Comparison of ENCODE assay signal across 21 mouse cellular contexts in genomic region chr2:148239046-148239445, GRCm38 (mm10).
DNase-seq lines count a peak whose midpoint lies in the region; ATAC-seq and TF ChIP-seq lines count a peak whose summit lies in the region.
"Had no signal": no experiment of that assay in that cellular context is flagged by ENCODE, and none has a peak within 500 bp of the region (broad histone marks: within the 10 kb centered on the region; RNA-seq: fewer than 3 reads in every experiment).

No protein-coding gene starts in this region.

- H3K9me3 ChIP-seq in hindbrain, postnatal 0 days (ENCODE audit: low read length) = no peaks in the 10 kb centered on the region
- H3K9me3 ChIP-seq in hindbrain, embryonic 14.5 days (ENCODE audit: control insufficient read depth, low read length) = no peaks in the 10 kb centered on the region
- no peaks in the 10 kb centered on the region for H3K9me3 ChIP-seq in midbrain, postnatal 0 days (ENCODE audit: low read length)
- H3K9me3 ChIP-seq in midbrain, embryonic 15.5 days = no peaks in the 10 kb centered on the region
- H3K9me3 ChIP-seq in embryonic facial prominence, embryonic 10.5 days = no peaks in the 10 kb centered on the region
- H3K9me3 ChIP-seq: liver, embryonic 12.5 days; stomach, embryonic 15.5 days had no signal

- 51% methylated on average over 3 of the region's 3 CpGs for WGBS in hindbrain, postnatal 0 days
- 52% methylated on average over 3 of the region's 3 CpGs for WGBS in hindbrain, embryonic 14.5 days
- WGBS in midbrain, postnatal 0 days = 46% methylated on average over 3 of the region's 3 CpGs
- WGBS in midbrain, embryonic 15.5 days = 55% methylated on average over 3 of the region's 3 CpGs
- 22% methylated on average over 3 of the region's 3 CpGs for WGBS in embryonic facial prominence, embryonic 10.5 days

- H3K4me1 ChIP-seq in hindbrain, postnatal 0 days (ENCODE audit: insufficient read depth, low read length) = no peaks in the 10 kb centered on the region
- H3K4me1 ChIP-seq in hindbrain, embryonic 14.5 days (replicated peaks; ENCODE audit: control insufficient read depth, insufficient read depth, low read length) = no peaks in the 10 kb centered on the region
- no peaks in the 10 kb centered on the region for H3K4me1 ChIP-seq in midbrain, postnatal 0 days (ENCODE audit: insufficient read depth, low read length)
- H3K4me1 ChIP-seq in midbrain, embryonic 15.5 days = no peaks in the 10 kb centered on the region
- peaks cover 12% of the 10 kb centered on the region for H3K4me1 ChIP-seq in embryonic facial prominence, embryonic 10.5 days
- H3K4me1 ChIP-seq: liver, embryonic 12.5 days; stomach, embryonic 15.5 days had no signal

- no peak overlapping the region for H3K4me2 ChIP-seq in hindbrain, postnatal 0 days (ENCODE audit: low read depth, low read length)
- H3K4me2 ChIP-seq in hindbrain, embryonic 14.5 days (replicated peaks) = no peak overlapping the region
- H3K4me2 ChIP-seq in midbrain, postnatal 0 days (ENCODE audit: low read depth, low read length, poor library complexity, severe bottlenecking) = no peak overlapping the region
- H3K4me2 ChIP-seq in midbrain, embryonic 15.5 days = no peak overlapping the region
- H3K4me2 ChIP-seq: heart, embryonic 11.5 days; liver, embryonic 12.5 days; stomach, embryonic 15.5 days had no signal

- H3K27ac ChIP-seq in hindbrain, postnatal 0 days = no peak overlapping the region
- H3K27ac ChIP-seq in hindbrain, embryonic 14.5 days = no peak overlapping the region
- H3K27ac ChIP-seq in midbrain, postnatal 0 days (ENCODE audit: low read depth, low read length) = no peak overlapping the region
- no peak overlapping the region for H3K27ac ChIP-seq in midbrain, embryonic 15.5 days
- no peak overlapping the region; the same call in 1 of the 2 replicates for H3K27ac ChIP-seq in embryonic facial prominence, embryonic 10.5 days (replicated peaks)
- H3K27ac ChIP-seq: gastrocnemius, adult 2 months; layer of hippocampus, adult 2 months; liver, embryonic 12.5 days; stomach, embryonic 15.5 days had no signal

- H3K27me3 ChIP-seq in hindbrain, postnatal 0 days (ENCODE audit: insufficient read depth, low read length) = no peaks in the 10 kb centered on the region
- no peaks in the 10 kb centered on the region for H3K27me3 ChIP-seq in hindbrain, embryonic 14.5 days (ENCODE audit: control insufficient read depth, insufficient read depth, low read length)
- no peaks in the 10 kb centered on the region for H3K27me3 ChIP-seq in midbrain, postnatal 0 days (ENCODE audit: insufficient read depth, low read length)
- no peaks in the 10 kb centered on the region for H3K27me3 ChIP-seq in midbrain, embryonic 15.5 days (replicated peaks)
- H3K27me3 ChIP-seq in embryonic facial prominence, embryonic 10.5 days (replicated peaks; ENCODE audit: low read depth, poor library complexity, severe bottlenecking) = no peaks in the 10 kb centered on the region
- H3K27me3 ChIP-seq: liver, embryonic 12.5 days; stomach, embryonic 15.5 days had no signal

- TF ChIP-seq CTCF in hindbrain, postnatal 0 days (IDR thresholded peaks at IDR 0.05; ENCODE audit: low read depth) = no peak
- TF ChIP-seq CTCF in midbrain, postnatal 0 days (IDR thresholded peaks at IDR 0.05) = no peak

- no peak overlapping the region for H3K4me3 ChIP-seq in hindbrain, postnatal 0 days (ENCODE audit: low read length)
- H3K4me3 ChIP-seq in hindbrain, embryonic 14.5 days (replicated peaks; ENCODE audit: low read length) = no peak overlapping the region
- H3K4me3 ChIP-seq in midbrain, postnatal 0 days (ENCODE audit: low read depth, low read length) = no peak overlapping the region
- no peak overlapping the region for H3K4me3 ChIP-seq in midbrain, embryonic 15.5 days
- no peak overlapping the region for H3K4me3 ChIP-seq in embryonic facial prominence, embryonic 10.5 days
- H3K4me3 ChIP-seq: gastrocnemius, adult 2 months; layer of hippocampus, adult 2 months; liver, embryonic 12.5 days; stomach, embryonic 15.5 days had no signal

- no peak overlapping the region for H3K9ac ChIP-seq in hindbrain, postnatal 0 days (replicated peaks; ENCODE audit: low read length)
- H3K9ac ChIP-seq in hindbrain, embryonic 14.5 days = no peak overlapping the region
- H3K9ac ChIP-seq in midbrain, postnatal 0 days (replicated peaks; ENCODE audit: low read length, poor library complexity, severe bottlenecking) = no peak overlapping the region
- H3K9ac ChIP-seq in midbrain, embryonic 15.5 days = no peak overlapping the region
- H3K9ac ChIP-seq: liver, embryonic 12.5 days; stomach, embryonic 15.5 days had no signal

- peak; percentile 74 for ATAC-seq in hindbrain, postnatal 0 days
- ATAC-seq in hindbrain, embryonic 14.5 days (ENCODE audit: low FRiP score) = no peak
- ATAC-seq in midbrain, postnatal 0 days (ENCODE audit: low FRiP score) = no peak
- ATAC-seq in midbrain, embryonic 15.5 days (replicated peaks) = no peak
- ATAC-seq: liver, embryonic 12.5 days had no signal

- no peaks in the 10 kb centered on the region for H3K36me3 ChIP-seq in hindbrain, postnatal 0 days (ENCODE audit: insufficient read depth, low read length)
- no peaks in the 10 kb centered on the region for H3K36me3 ChIP-seq in hindbrain, embryonic 14.5 days (replicated peaks; ENCODE audit: control insufficient read depth, insufficient read depth)
- no peaks in the 10 kb centered on the region for H3K36me3 ChIP-seq in midbrain, postnatal 0 days (ENCODE audit: insufficient read depth, low read length)
- H3K36me3 ChIP-seq in midbrain, embryonic 15.5 days (replicated peaks) = no peaks in the 10 kb centered on the region
- H3K36me3 ChIP-seq in embryonic facial prominence, embryonic 10.5 days (replicated peaks) = no peaks in the 10 kb centered on the region
- H3K36me3 ChIP-seq: liver, embryonic 12.5 days; stomach, embryonic 15.5 days had no signal

- no peak for DNase-seq in hindbrain, postnatal 0 days (ENCODE audit: low spot score)
- no peak for DNase-seq in hindbrain, embryonic 14.5 days (ENCODE audit: low spot score)
- DNase-seq in midbrain, postnatal 0 days (ENCODE audit: low spot score) = peak; percentile 5
- DNase-seq in embryonic facial prominence, embryonic 10.5 days (ENCODE audit: low spot score) = peak; percentile 25
- DNase-seq in retina, embryonic 14.5 days (ENCODE audit: low spot score) = peak; percentile 53
- no peak for DNase-seq in c-Kit-positive CD71-positive TER-119-positive erythroid progenitor cells, embryonic 14.5 days (ENCODE audit: low spot score)
- no peak for DNase-seq in spleen, postnatal 10 days (ENCODE audit: low spot score in 2 of 2)
- DNase-seq: adrenal gland, postnatal 36 days; cerebellum, adult 18-20 months; gastrocnemius, adult 2 months; heart, postnatal 10 days; kidney, adult 11 months; left cerebral cortex, postnatal 4 days; lung, adult 2 months; right cerebral cortex, postnatal 14 days; thymus, adult 2 months had no signal

Comparison
In these comparisons a context has a peak if more than half of its experiments do, and no peak if none do; other contexts are left out.
1. DNase-seq: peak in midbrain, postnatal 0 days (single experiment), embryonic facial prominence, embryonic 10.5 days (single experiment) and retina, embryonic 14.5 days (single experiment); none in hindbrain, postnatal 0 days (single experiment), hindbrain, embryonic 14.5 days (single experiment), c-Kit-positive CD71-positive TER-119-positive erythroid progenitor cells, embryonic 14.5 days (single experiment) and spleen, postnatal 10 days (0 of 2).